Mouse (Mus musculus) hindbrain, embryonic 16.5 days (tissue): ENCODE measurements around the gene Fahd2a. TPM values are rescaled to one million over a fixed set of nuclear protein-coding genes. Genes with fewer than 3 reads are reported as not detected.

ENCODE experiments used
- ATAC-seq: fragments of 200-750 bp; cut with Nextera tagmentation; 2 replicates; pipeline ENCODE4 v1.8.0; 2017; ENCODE audit warnings: moderate TSS enrichment, moderate library complexity
- H3K27ac ChIP-seq: fragments of 300-500 bp; sonication (generic); 2 replicates; pipeline ENCODE4 v1.5.1; 2014; ENCODE audit warnings: low read depth, mild to moderate bottlenecking, control low read depth, low read length, moderate library complexity
- H3K27me3 ChIP-seq: fragments of 300-500 bp; sonication (generic); replicated peaks from 2 replicates; pipeline ENCODE4 v1.6.1; 2014; ENCODE audit warnings: low read length; ENCODE audit not compliant: control insufficient read depth, insufficient read depth
- H3K36me3 ChIP-seq: fragments of 300-500 bp; sonication (generic); 2 replicates; pipeline ENCODE4 v1.6.1; 2014; ENCODE audit warnings: mild to moderate bottlenecking, low read length, moderate library complexity, mixed read lengths; ENCODE audit not compliant: control insufficient read depth, insufficient read depth
- H3K4me1 ChIP-seq: fragments of 300-500 bp; sonication (generic); 2 replicates; pipeline ENCODE4 v1.6.1; 2014; ENCODE audit warnings: low read depth, low read length; ENCODE audit not compliant: control insufficient read depth, insufficient read depth
- H3K4me2 ChIP-seq: fragments of 300-500 bp; sonication (generic); 2 replicates; pipeline ENCODE4 v1.6.1; 2014; ENCODE audit warnings: mild to moderate bottlenecking, low read length, control low read depth, moderate library complexity
- H3K4me3 ChIP-seq: fragments of 300-500 bp; sonication (generic); 2 replicates; pipeline ENCODE4 v1.5.1; 2014; ENCODE audit warnings: mild to moderate bottlenecking, low read length, control low read depth, moderate library complexity
- H3K9ac ChIP-seq: fragments of 300-500 bp; sonication (generic); 2 replicates; pipeline ENCODE4 v1.6.1; 2014; ENCODE audit warnings: low read depth, mild to moderate bottlenecking, control low read depth, low read length, moderate library complexity
- H3K9me3 ChIP-seq: fragments of 300-500 bp; sonication (generic); 2 replicates; pipeline ENCODE4 v1.6.1; 2014; ENCODE audit warnings: mild to moderate bottlenecking, low read length, moderate library complexity; ENCODE audit not compliant: control insufficient read depth
- WGBS: fragments of 180-500 bp; shearing (Covaris S2); extraction: QIAGEN DNeasy Blood & Tissue Kit; methylation state at CpG from one replicate; pipeline ENCODE4 v1.1.7; 2014; 5-methylcytosine and 5-hydroxymethylcytosine counted together
- polyA plus RNA-seq: library from polyadenylated mRNA; unstranded; fragments of >200 nt; fragmentation: Nextera tagmentation; extraction: Ambion mirVana; gene quantifications from 2 replicates; pipeline ENCODE4 v1.2.1, GENCODE M21; 2015

Gene Fahd2a
- polyA plus RNA-seq, 1 experiment from 2014 or later, result 32.9 TPM

DNA sequence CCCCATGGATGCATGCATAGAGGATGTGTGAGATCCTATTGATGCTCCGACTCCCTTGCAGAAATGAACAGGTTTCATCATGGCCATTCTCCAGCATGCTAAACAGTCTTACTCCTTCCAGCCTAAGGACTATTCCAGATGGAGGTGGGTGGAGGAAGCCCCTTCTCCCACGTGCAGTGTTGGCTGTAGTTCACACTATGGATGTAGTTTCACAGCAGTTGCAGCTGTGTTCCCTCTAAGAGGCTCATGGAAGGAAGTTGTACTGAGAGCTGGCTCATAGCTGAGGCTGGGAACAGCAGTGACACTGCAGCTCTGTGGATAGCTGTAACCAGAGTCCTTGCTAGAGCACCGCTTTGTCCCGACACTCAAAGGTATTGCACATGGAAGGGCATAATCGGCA, 6.7 kb downstream of the Fahd2a start:
- no peak overlapping the region for H3K27ac ChIP-seq
- no peak overlapping the region for H3K4me2 ChIP-seq
- no peak for ATAC-seq
- WGBS, result 78% methylated on average over 5 of the region's 5 CpGs
- no peak overlapping the region for H3K9ac ChIP-seq
- no peaks in the 10 kb centered on the region for H3K4me1 ChIP-seq
- no peaks in the 10 kb centered on the region for H3K27me3 ChIP-seq
- H3K36me3 ChIP-seq, result 0 out of 2 replicates have a peak, but pooled peaks cover 13% of the 10 kb centered on the region
- H3K9me3 ChIP-seq, result no peaks in the 10 kb centered on the region
- H3K4me3 ChIP-seq, result no peak overlapping the region

DNA sequence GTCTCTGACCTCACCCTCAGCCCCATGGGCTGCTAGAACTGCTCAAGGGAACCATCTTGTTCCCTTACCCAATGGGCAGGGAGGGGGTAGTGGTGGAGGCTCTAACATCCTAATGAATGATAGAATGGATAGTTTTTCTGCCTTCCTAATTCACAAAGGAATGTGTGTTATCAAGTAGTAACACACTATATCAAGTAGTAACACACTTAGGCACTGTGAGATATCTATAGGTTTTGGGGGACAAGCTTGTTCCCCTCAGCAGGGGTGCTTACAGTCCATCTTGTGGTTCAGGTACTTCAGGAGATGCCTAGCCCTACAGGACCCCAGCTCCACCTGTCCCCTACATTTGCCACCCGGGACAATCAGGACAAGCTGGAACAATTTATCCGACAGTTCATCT, 8.8 kb downstream of the Fahd2a start:
- no peaks in the 10 kb centered on the region for H3K9me3 ChIP-seq
- WGBS, result 96% methylated on average over 2 of the region's 2 CpGs

GRCm38 (mm10) chr2:127435135-127435534, 9.2 kb downstream of the Fahd2a start:
- H3K9ac ChIP-seq, result no peak overlapping the region
- 52% methylated on average over 2 of the region's 2 CpGs for WGBS
- H3K4me1 ChIP-seq, result no peaks in the 10 kb centered on the region

More for the DNA sequence above, 8.8 kb downstream of the Fahd2a start:
- no peaks in the 10 kb centered on the region for H3K27me3 ChIP-seq
- H3K4me2 ChIP-seq, result no peak overlapping the region
- no peaks in the 10 kb centered on the region for H3K4me1 ChIP-seq
- H3K9ac ChIP-seq, result no peak overlapping the region
- H3K36me3 ChIP-seq, result 0 out of 2 replicates have a peak, but pooled peaks cover 13% of the 10 kb centered on the region
- H3K4me3 ChIP-seq, result no peak overlapping the region
- H3K27ac ChIP-seq, result no peak overlapping the region
- ATAC-seq, result no peak

DNA sequence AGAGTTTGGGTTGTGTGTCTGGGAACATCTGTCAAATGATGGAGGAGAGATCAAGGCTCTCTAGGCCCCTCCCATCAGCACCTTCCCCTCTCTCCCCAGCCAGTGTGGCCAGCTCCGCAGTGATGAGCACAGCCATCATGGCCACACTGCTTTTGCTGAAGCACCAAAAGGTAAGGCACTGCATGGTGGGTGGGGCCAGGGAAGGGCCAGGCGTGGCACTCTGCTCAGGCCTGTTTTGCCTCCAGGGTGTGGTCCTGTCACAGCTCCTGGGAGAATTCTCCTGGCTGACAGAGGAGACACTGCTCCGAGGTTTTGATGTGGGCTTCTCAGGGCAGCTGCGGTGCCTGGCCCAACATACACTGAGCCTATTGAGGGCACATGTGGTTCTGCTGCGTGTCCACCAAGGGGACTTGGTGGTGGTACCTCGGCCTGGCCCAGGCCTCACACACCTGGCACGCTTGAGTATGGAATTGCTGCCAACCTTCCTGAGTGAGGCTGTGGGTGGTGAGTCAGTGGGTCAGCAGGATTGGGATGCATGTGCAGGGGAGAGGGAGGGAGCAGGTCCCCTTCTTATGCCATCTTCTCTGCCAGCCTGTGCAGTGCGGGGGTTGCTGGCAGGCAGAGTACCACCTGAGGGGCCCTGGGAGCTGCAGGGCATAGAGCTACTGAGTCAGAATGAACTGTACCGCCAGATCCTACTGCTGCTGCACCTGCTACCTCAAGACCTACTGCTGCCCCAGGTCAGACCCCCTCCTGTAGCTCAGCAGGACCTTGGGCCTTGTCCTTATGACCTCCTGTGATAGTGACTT, 10.7 kb downstream of the Fahd2a start:
- no peak overlapping the region for H3K27ac ChIP-seq
- H3K27me3 ChIP-seq, result no peaks in the 10 kb centered on the region
- no peaks in the 10 kb centered on the region for H3K9me3 ChIP-seq
- ATAC-seq, result 0 out of 2 replicates have a peak, but pooled peaks have one; percentile 15
- WGBS, result 80% methylated on average over 9 of the region's 9 CpGs
- no peak overlapping the region for H3K4me3 ChIP-seq
- H3K4me1 ChIP-seq, result no peaks in the 10 kb centered on the region
- no peak overlapping the region for H3K4me2 ChIP-seq
- 0 out of 2 replicates have a peak, but pooled peaks cover 13% of the 10 kb centered on the region for H3K36me3 ChIP-seq
- no peak overlapping the region for H3K9ac ChIP-seq

More at GRCm38 (mm10) chr2:127435135-127435534, 9.2 kb downstream of the Fahd2a start:
- Histone ChIP-seq H3K36me3 (0 out of 2 replicates have a peak, but pooled peaks cover 13% of the 10 kb centered on the region), H3K27me3 (no peaks in the 10 kb centered on the region), H3K9me3 (no peaks in the 10 kb centered on the region), H3K4me2 (no peak overlapping the region), H3K27ac (no peak overlapping the region), H3K4me3 (no peak overlapping the region)
- ATAC-seq, result no peak

- no peak overlapping the region for H3K4me2 ChIP-seq
- H3K9me3 ChIP-seq, result no peaks in the 10 kb centered on the region
- no peak for ATAC-seq
- H3K9ac ChIP-seq, result no peak overlapping the region
- no peaks in the 10 kb centered on the region for H3K4me1 ChIP-seq
- H3K36me3 ChIP-seq, result 0 out of 2 replicates have a peak, but pooled peaks cover 4% of the 10 kb centered on the region
- no peaks in the 10 kb centered on the region; the same call in 1 of the 2 replicates for H3K27me3 ChIP-seq
- no peak overlapping the region for H3K27ac ChIP-seq
- H3K4me3 ChIP-seq, result no peak overlapping the region
- WGBS, result 37% methylated on average over 3 of the region's 3 CpGs
Observed at GRCm38 (mm10) chr2:127430238-127430637, 14.1 kb downstream of the Fahd2a start.

DNA sequence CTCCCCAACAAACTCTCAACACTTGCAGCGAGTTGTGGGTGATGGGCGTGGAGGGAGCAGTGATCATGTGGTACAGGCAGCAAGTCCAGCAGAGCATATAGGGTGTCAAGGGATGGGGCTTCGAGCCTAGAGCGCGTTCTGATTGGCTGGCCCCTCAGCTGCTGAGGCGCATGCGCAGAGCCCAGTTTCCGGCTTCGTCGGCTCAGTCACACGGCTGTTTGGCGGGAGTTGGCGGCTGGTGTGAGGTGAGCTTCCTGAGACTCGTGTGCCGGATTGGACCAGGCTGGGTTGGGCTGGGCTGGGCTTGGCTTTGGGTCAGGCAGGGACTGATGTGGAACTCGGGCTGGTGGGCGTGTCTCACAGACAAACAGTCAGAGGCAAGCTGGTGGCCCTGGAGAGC, 19.4 kb downstream of the Fahd2a start, which contains the start of gene Gpat2:
Gpat2 (plus strand) TSS at position 223 of the 400 bp plus-strand sequence.
- Histone ChIP-seq H3K36me3 (no peaks in the 10 kb centered on the region), H3K4me1 (no peaks in the 10 kb centered on the region), H3K27me3 (no peaks in the 10 kb centered on the region; the same call in 1 of the 2 replicates), H3K4me2 (no peak within 1 kb of the TSS), H3K27ac (no peak within 1 kb of the TSS), H3K9me3 (no peaks in the 10 kb centered on the region), H3K9ac (no peak within 1 kb of the TSS), H3K4me3 (no peak within 1 kb of the TSS)
- 85% methylated on average over 17 of the region's 17 CpGs for WGBS
- ATAC-seq, result no peak

- Histone ChIP-seq H3K4me3 (no peak overlapping the region), H3K27me3 (no peaks in the 10 kb centered on the region), H3K4me2 (no peak overlapping the region), H3K4me1 (no peaks in the 10 kb centered on the region), H3K9ac (no peak overlapping the region), H3K9me3 (no peaks in the 10 kb centered on the region), H3K27ac (no peak overlapping the region), H3K36me3 (no peaks in the 10 kb centered on the region)
- WGBS, result 72% methylated on average over 10 of the region's 10 CpGs
- no peak for ATAC-seq
Observed at GRCm38 (mm10) chr2:127418266-127418970, 25.9 kb downstream of the Fahd2a start.

DNA sequence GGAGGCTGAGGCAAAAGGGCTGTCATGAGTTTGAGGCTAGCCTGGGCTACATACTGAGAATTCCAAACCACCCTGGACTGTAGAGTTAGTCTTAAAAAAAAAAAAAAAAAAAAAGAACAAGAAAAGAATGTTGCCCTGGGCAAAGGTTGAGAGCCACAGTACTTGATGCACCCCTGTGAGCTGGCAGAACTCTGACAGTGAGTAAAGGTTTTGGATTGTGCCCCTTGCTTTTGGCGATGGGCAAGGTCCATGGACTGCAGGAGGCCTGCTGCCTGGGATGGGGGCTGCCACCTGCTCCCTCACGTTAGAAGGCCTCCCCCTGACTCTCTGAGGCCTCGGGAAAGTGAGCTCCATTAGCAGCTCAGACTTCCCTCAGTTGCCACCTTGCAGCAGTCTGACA, 27.7 kb downstream of the Fahd2a start:
- Histone ChIP-seq H3K27ac (no peak overlapping the region), H3K27me3 (no peaks in the 10 kb centered on the region), H3K9me3 (no peaks in the 10 kb centered on the region), H3K36me3 (no peaks in the 10 kb centered on the region), H3K4me1 (no peaks in the 10 kb centered on the region), H3K9ac (no peak overlapping the region), H3K4me3 (no peak overlapping the region), H3K4me2 (no peak overlapping the region)
- ATAC-seq, result no peak
- 49% methylated on average over 3 of the region's 3 CpGs for WGBS

- no peak for ATAC-seq
- no peak overlapping the region for H3K27ac ChIP-seq
- no peaks in the 10 kb centered on the region for H3K4me1 ChIP-seq
- H3K9me3 ChIP-seq, result no peaks in the 10 kb centered on the region
- H3K36me3 ChIP-seq, result no peaks in the 10 kb centered on the region
- H3K4me2 ChIP-seq, result no peak overlapping the region
- no peaks in the 10 kb centered on the region for H3K27me3 ChIP-seq
- H3K9ac ChIP-seq, result no peak overlapping the region
- WGBS, result 77% methylated on average over 10 of the region's 10 CpGs
- H3K4me3 ChIP-seq, result no peak overlapping the region
Observed at GRCm38 (mm10) chr2:127415806-127416205, 28.6 kb downstream of the Fahd2a start.
